Mouse (Mus musculus) kidney, adult 9 months (tissue): ENCODE results near the gene Kdm2b.
A peak's percentile ranks its signal among the peaks of the same experiment; 100 is the strongest.

Source experiments
- DNase-seq: peaks from one replicate; pipeline ENCODE4 v3.0.0; 2022

The Kdm2b gene

GRCm38 (mm10) chr5:122887926-122888611 is 101.6 kb downstream of the Kdm2b start:
- peak; percentile 68 for DNase-seq

GRCm38 (mm10) chr5:122887033-122887432 is 102.6 kb downstream of the Kdm2b start:
- DNase-seq: no peak

GRCm38 (mm10) chr5:122884594-122885348 is 104.9 kb downstream of the Kdm2b start:
- DNase-seq: no peak

GRCm38 (mm10) chr5:122883652-122884235 is 105.9 kb downstream of the Kdm2b start:
- no peak for DNase-seq

GRCm38 (mm10) chr5:122883237-122883636 is 106.4 kb downstream of the Kdm2b start:
- no peak for DNase-seq

GRCm38 (mm10) chr5:122882256-122883050 is 107.2 kb downstream of the Kdm2b start:
- DNase-seq: peak; percentile 83

GRCm38 (mm10) chr5:122881313-122881712 is 108.3 kb downstream of the Kdm2b start:
- peak; percentile 84 for DNase-seq

GRCm38 (mm10) chr5:122880241-122880980 is 109.2 kb downstream of the Kdm2b start:
- no peak for DNase-seq

- DNase-seq: peak; percentile 63
These were observed 113.0 kb downstream of the Kdm2b start for GRCm38 (mm10) chr5:122876671-122877070.

- DNase-seq: no peak
These were observed 115.3 kb downstream of the Kdm2b start for GRCm38 (mm10) chr5:122874359-122874758.

- no peak for DNase-seq
These were observed 116.0 kb downstream of the Kdm2b start for GRCm38 (mm10) chr5:122873573-122873972.

GRCm38 (mm10) chr5:122872626-122873025 is 117.0 kb downstream of the Kdm2b start:
- no peak for DNase-seq

GRCm38 (mm10) chr5:122863053-122863452 is 126.6 kb downstream of the Kdm2b start:
- no peak for DNase-seq

GRCm38 (mm10) chr5:122855858-122856257 is 133.8 kb downstream of the Kdm2b start:
- no peak for DNase-seq

- no peak for DNase-seq
These were observed 137.0 kb downstream of the Kdm2b start for GRCm38 (mm10) chr5:122852611-122853010.

- no peak for DNase-seq
These were observed 139.2 kb downstream of the Kdm2b start for GRCm38 (mm10) chr5:122850319-122851002.

GRCm38 (mm10) chr5:122849521-122850318 is 139.9 kb downstream of the Kdm2b start, which contains the start of gene Rnf34:
Gene Rnf34, plus strand, starts transcription at chr5:122850048.
- DNase-seq: peak; percentile 98

- no peak for DNase-seq
These were observed 145.8 kb downstream of the Kdm2b start for GRCm38 (mm10) chr5:122843799-122844198.

GRCm38 (mm10) chr5:122841126-122841525 is 148.5 kb downstream of the Kdm2b start:
- DNase-seq: no peak

- DNase-seq: no peak
These were observed 156.6 kb downstream of the Kdm2b start for GRCm38 (mm10) chr5:122832996-122833395.

GRCm38 (mm10) chr5:122832536-122832935 is 157.1 kb downstream of the Kdm2b start:
- no peak for DNase-seq
